Mouse (Mus musculus) liver, postnatal 0 days (tissue): ENCODE data around the gene Rassf8. TPM values are rescaled to one million over a fixed set of nuclear protein-coding genes. Genes with fewer than 3 reads are reported as not detected.

Source experiments
- ATAC-seq: fragments of 200-750 bp; cut with Nextera tagmentation; 2 replicates; pipeline ENCODE4 v1.8.0; 2017; ENCODE audit warnings: mild to moderate bottlenecking, moderate library complexity
- DNase-seq: peaks from one replicate; pipeline ENCODE4 v3.0.0-alpha.2; 2016
- H3K27ac ChIP-seq: fragments of 300-500 bp; sonication (generic); 2 replicates; pipeline ENCODE4 v1.5.1; 2014; ENCODE audit warnings: antibody characterized with exemption, moderate library complexity, mild to moderate bottlenecking, low read depth
- H3K27me3 ChIP-seq: fragments of 300-500 bp; sonication (generic); 2 replicates; pipeline ENCODE4 v1.6.1; 2014; ENCODE audit warnings: low read length, control low read depth, mixed read lengths; ENCODE audit not compliant: insufficient read depth
- H3K36me3 ChIP-seq: fragments of 300-500 bp; sonication (generic); replicated peaks from 2 replicates; pipeline ENCODE4 v1.6.1; 2014; ENCODE audit warnings: mild to moderate bottlenecking, control low read depth, low read length, moderate library complexity, mixed read lengths; ENCODE audit not compliant: insufficient read depth
- H3K4me1 ChIP-seq: fragments of 300-500 bp; sonication (generic); 2 replicates; pipeline ENCODE4 v1.6.1; 2014; ENCODE audit warnings: antibody characterized with exemption, mild to moderate bottlenecking, control low read depth; ENCODE audit not compliant: insufficient read depth
- H3K4me2 ChIP-seq: fragments of 300-500 bp; sonication (generic); 2 replicates; pipeline ENCODE4 v1.6.1; 2014; ENCODE audit warnings: low read depth, mild to moderate bottlenecking, low read length, moderate library complexity, mixed read lengths
- H3K4me3 ChIP-seq: fragments of 300-500 bp; sonication (generic); 2 replicates; pipeline ENCODE4 v1.5.1; 2014; ENCODE audit warnings: low read depth, low read length
- H3K9ac ChIP-seq: fragments of 300-500 bp; sonication (generic); replicated peaks from 2 replicates; pipeline ENCODE4 v1.6.1; 2014; ENCODE audit warnings: mild to moderate bottlenecking, moderate library complexity
- H3K9me3 ChIP-seq: fragments of 300-500 bp; sonication (generic); 2 replicates; pipeline ENCODE4 v1.6.1; 2016; ENCODE audit warnings: mild to moderate bottlenecking, control low read depth, low read length, mixed read lengths
- CTCF ChIP-seq: sonication (generic); IDR thresholded peaks from 2 replicates; pipeline ENCODE4 v1.5.1; 2016; ENCODE audit warnings: antibody characterized with exemption, low read depth
- EP300 ChIP-seq: IDR thresholded peaks from 2 replicates; pipeline ENCODE4 v1.6.1; 2016; ENCODE audit warnings: antibody characterized with exemption, low read depth, mild to moderate bottlenecking
- WGBS: fragments of 180-500 bp; shearing (Covaris S2); extraction: QIAGEN DNeasy Blood & Tissue Kit; methylation state at CpG from one replicate; pipeline ENCODE4 v1.1.7; 2014; ENCODE audit not compliant: insufficient replicate concordance; 5-methylcytosine and 5-hydroxymethylcytosine counted together
- polyA plus RNA-seq: library from polyadenylated mRNA; unstranded; fragments of >200 nt; fragmentation: Nextera tagmentation; extraction: Ambion mirVana; gene quantifications from 2 replicates; pipeline ENCODE4 v1.2.1, GENCODE M21; 2015

The Rassf8 gene
- polyA plus RNA-seq, 1 experiment from 2014 or later = 4.9 TPM

DNA sequence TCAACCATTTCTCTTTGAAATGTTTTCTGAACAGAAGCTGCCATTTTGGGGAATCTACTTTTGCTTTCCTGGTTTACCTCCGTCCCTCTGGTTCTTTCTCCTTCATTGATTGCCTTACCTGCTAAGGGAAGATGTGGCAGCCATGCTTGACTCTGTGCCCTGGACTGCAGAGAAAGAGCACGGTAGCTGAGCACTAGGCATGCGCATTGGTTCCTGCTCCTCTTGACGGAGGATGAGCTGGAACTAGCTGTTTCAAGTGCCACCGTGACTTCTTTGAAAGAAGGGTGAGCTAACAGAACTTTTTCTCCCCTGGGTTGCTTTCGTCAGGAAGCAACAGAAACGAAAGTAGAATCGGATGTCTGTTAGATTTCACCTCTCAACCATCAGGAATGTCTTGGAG, 101.1 kb downstream of the Rassf8 start:
- H3K9me3 ChIP-seq = no peaks in the 10 kb centered on the region
- 77% methylated on average over 8 of the region's 8 CpGs for WGBS
- peaks cover 2% of the 10 kb centered on the region; the same call in 1 of the 2 replicates for H3K4me1 ChIP-seq
- H3K27ac ChIP-seq = no peak overlapping the region
- no peak overlapping the region for H3K9ac ChIP-seq
- no peak for TF ChIP-seq CTCF
- TF ChIP-seq EP300 = no peak
- ATAC-seq (no peak), DNase-seq (no peak)
- no peaks in the 10 kb centered on the region for H3K27me3 ChIP-seq
- H3K4me3 ChIP-seq = no peak overlapping the region
- no peak overlapping the region for H3K4me2 ChIP-seq
- no peaks in the 10 kb centered on the region for H3K36me3 ChIP-seq

GRCm38 (mm10) chr6:145850789-145851188, 104.2 kb downstream of the Rassf8 start:
- no peak for DNase-seq
- Histone ChIP-seq H3K4me1 (peaks cover 4% of the 10 kb centered on the region; the same call in 1 of the 2 replicates), H3K9me3 (no peaks in the 10 kb centered on the region), H3K4me3 (no peak overlapping the region), H3K9ac (no peak overlapping the region), H3K27me3 (no peaks in the 10 kb centered on the region), H3K27ac (no peak overlapping the region), H3K4me2 (no peak overlapping the region), H3K36me3 (no peaks in the 10 kb centered on the region)
- 44% methylated on average over 2 of the region's 2 CpGs for WGBS
- TF ChIP-seq EP300 (no peak), CTCF (no peak)
- ATAC-seq = no peak

GRCm38 (mm10) chr6:145851956-145852355, 105.4 kb downstream of the Rassf8 start:
- Histone ChIP-seq H3K4me3 (no peak overlapping the region), H3K9me3 (no peaks in the 10 kb centered on the region), H3K4me1 (peaks cover 2% of the 10 kb centered on the region; the same call in 1 of the 2 replicates), H3K9ac (no peak overlapping the region), H3K27me3 (no peaks in the 10 kb centered on the region), H3K4me2 (no peak overlapping the region), H3K27ac (no peak overlapping the region), H3K36me3 (no peaks in the 10 kb centered on the region)
- 78% methylated on average over 11 of the region's 11 CpGs for WGBS
- ATAC-seq = no peak
- no peak for DNase-seq
- TF ChIP-seq EP300 (no peak), CTCF (no peak)

DNA sequence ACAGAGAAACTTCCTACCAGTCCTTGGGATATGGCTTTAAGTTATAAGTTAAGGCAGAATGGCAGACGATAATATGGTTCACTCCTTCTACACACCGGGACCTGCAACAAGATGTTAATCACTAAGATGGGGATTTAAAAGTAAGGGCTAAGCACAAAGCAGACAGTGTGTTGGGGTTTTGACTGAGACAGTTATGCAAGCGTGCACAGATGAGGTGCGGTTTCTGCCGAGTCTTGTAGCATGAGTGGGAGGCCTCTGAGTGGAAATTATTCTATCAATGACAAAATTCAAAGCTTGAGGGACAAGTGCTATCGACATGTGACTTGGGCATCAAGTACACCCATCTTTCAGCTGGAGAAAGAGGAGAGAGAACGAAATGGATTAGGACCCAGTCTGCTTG, 106.2 kb downstream of the Rassf8 start:
- Histone ChIP-seq H3K4me3 (no peak overlapping the region), H3K36me3 (no peaks in the 10 kb centered on the region), H3K4me1 (peaks cover 2% of the 10 kb centered on the region; the same call in 1 of the 2 replicates), H3K9ac (no peak overlapping the region), H3K27ac (0 out of 2 replicates have a peak overlapping the region, but pooled peaks have one; percentile 29), H3K4me2 (no peak overlapping the region), H3K9me3 (no peaks in the 10 kb centered on the region), H3K27me3 (no peaks in the 10 kb centered on the region)
- ATAC-seq (no peak), DNase-seq (no peak)
- 81% methylated on average over 7 of the region's 7 CpGs for WGBS
- TF ChIP-seq CTCF = no peak
- TF ChIP-seq EP300 = no peak

- no peak for TF ChIP-seq EP300
- no peak for TF ChIP-seq CTCF
- Histone ChIP-seq H3K4me1 (peaks cover 2% of the 10 kb centered on the region; the same call in 1 of the 2 replicates), H3K4me2 (no peak overlapping the region), H3K9me3 (no peaks in the 10 kb centered on the region), H3K27ac (0 out of 2 replicates have a peak overlapping the region, but pooled peaks have one; percentile 29), H3K4me3 (no peak overlapping the region), H3K27me3 (no peaks in the 10 kb centered on the region), H3K9ac (no peak overlapping the region), H3K36me3 (no peaks in the 10 kb centered on the region)
- WGBS = 74% methylated on average over 10 of the region's 10 CpGs
- no peak for DNase-seq
- ATAC-seq = peak; percentile 59
Observed at GRCm38 (mm10) chr6:145853356-145854079, 107.0 kb downstream of the Rassf8 start.

DNA sequence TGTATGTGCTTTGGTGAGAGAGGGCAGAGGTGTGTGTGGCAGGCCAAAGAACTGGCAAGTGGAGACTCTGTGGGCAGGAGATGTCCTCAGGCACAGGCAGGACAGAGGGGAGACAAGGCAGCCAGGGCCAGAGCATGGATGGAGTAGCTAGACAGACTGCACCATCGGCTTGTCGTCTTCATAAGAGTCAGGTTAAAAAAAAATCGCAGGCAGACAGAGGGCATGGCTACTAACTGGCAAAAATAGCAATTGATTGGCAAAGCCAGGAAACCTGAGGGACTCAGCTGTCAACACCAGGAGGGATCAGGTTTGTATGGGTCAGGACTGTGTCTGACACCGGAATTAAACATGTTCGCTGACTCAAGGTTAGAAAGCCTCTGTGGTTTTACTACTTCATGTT, 108.2 kb downstream of the Rassf8 start:
- Histone ChIP-seq H3K36me3 (no peaks in the 10 kb centered on the region), H3K4me1 (peaks cover 2% of the 10 kb centered on the region; the same call in 1 of the 2 replicates), H3K4me2 (no peak overlapping the region), H3K27me3 (no peaks in the 10 kb centered on the region), H3K4me3 (no peak overlapping the region), H3K9ac (no peak overlapping the region), H3K27ac (no peak overlapping the region), H3K9me3 (no peaks in the 10 kb centered on the region)
- DNase-seq = no peak
- WGBS = 75% methylated on average over 5 of the region's 5 CpGs
- TF ChIP-seq EP300 = no peak
- no peak for TF ChIP-seq CTCF
- ATAC-seq = no peak
